Mouse (Mus musculus) kidney, postnatal 14 days (tissue): ENCODE results near the gene Dnmbp.

Experiments
- DNase-seq: peaks from one replicate; pipeline ENCODE4 v3.0.0; 2022; ENCODE audit warnings: mixed read lengths

The Dnmbp gene

DNA sequence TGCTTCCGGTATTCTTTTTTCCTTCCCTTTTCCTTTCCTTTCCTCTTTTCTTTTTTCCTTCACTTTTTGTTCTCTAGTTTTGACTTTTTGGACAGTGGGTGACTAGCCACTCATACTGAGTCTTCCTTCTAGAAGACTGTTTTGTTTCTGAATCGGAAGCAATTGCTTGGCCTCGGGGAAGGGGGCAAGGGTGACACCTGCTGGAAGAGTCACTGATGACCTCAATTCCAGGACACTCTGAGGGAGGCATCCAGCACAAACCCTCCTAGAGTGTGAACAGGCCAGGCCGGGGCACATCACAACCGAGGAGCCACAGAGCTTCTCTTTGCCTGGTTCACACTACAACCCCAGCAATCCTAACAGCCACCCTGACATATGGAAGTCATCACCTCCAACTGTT lies 34.0 kb downstream of the Dnmbp start:
- DNase-seq, result peak; percentile 61

DNA sequence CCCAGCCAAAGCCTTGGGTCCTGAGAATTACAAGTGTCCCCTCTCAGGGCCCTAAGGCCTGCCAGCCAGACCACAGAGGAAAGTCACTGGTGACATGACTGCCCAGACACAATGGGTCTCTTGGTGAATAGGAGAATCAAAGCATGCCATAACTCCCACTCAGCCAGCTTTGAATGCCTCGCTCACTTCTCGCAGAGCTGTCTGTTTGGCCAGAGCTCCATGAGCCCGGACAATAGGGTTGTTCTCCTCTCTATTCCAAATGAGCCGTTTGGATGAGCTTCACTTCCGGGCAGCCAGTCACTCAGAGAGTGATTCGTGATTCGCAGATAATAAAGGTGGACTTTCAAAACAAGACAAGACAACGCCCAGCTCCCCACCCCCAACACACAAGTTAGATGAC lies 34.9 kb downstream of the Dnmbp start:
- DNase-seq, result no peak

DNA sequence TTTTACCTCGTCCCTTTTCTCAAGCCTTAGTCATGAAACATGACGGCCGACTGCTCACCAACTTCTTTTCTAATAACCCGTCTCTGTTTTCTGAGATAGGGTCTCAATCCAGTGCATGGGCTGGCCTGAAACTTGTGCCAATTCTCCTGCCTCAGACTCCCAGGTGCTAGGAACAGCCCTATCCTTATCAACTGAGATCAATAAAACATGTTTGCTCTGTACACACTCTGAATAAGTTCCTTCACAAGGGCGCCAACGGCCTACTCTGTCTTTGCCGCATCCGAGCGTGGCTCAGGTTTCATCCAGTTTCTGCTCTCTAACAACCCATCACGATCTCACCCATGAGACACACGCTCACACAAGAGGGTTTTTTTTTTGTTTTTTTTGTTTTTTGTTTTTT lies 35.7 kb downstream of the Dnmbp start:
- DNase-seq, result no peak

DNA sequence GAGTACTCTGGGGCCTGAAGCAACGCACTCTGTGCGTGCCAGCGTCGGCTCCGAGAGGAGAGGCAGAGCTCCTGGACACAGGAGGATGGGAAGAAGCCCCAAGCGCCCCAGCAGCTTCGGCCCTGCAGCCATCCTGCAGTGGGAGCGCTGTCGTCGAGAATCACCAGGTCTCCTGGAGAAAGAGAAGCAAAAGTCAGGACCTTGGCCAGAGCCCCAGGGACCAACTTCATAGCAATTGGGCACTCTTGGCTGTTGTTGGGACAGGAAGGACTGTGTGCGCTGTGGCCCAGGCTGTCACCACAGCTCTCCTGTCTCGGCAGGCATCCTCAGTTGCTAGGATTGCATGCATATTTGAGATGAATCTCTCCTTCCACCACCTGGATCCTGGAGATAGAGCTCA lies 37.1 kb downstream of the Dnmbp start:
- no peak for DNase-seq

DNA sequence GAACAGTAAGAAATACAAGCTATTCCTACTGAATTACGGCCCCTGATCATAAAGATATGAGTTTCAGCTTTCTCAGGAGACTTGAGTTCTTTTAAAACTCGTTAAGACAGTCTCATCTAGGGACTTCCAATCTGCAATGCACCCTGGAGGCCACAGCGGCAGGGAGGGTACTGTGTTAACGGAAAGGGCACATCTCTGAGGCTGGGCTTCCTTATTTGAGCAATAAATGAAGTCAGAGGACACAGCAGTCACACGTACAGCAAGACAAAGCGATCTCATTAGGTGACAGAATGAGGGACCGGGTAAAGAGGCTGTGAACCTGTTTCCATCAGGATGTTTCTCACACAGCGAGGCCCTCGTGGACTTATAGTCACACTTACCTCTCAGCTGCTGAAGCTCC lies 39.3 kb downstream of the Dnmbp start:
- DNase-seq, result no peak

DNA sequence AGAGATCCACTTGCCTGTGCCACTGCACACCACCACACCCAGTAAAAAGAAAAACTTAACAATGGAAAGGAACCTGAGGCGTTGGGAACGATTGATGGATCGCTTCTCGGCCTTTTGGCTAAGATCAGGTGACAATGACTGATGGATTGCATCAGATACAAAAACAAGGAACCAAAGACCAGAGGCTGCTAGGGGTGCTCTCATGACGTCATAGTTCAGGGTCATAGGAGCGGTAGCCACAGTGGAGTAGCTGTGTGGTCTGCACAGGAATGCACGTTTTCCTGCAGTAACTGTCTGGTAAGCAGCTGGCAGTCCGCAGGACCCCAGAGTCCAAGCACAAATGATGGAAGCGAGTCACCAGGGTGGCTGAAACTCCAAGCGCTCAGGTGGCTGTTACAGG lies 41.4 kb downstream of the Dnmbp start:
- DNase-seq, result no peak

DNA sequence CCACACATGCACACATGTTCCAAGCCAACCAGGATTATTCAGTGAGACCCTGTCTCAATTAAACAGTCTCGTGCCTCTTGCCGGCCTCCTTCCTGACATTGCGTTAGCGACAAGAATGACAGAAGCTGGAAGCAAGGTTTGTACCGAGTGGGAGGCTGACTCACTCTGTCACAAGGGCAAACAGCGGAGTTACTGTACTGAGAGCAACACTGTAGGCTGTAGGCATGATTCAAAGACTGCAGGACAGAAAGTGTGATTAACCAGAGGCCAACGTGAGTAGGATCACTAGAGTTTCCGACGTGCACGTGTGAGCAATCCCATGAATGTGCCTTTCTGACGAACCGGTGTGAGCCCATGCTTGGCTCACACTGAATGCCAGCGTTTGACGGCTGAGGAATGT lies 43.5 kb downstream of the Dnmbp start:
- DNase-seq, result no peak

DNA sequence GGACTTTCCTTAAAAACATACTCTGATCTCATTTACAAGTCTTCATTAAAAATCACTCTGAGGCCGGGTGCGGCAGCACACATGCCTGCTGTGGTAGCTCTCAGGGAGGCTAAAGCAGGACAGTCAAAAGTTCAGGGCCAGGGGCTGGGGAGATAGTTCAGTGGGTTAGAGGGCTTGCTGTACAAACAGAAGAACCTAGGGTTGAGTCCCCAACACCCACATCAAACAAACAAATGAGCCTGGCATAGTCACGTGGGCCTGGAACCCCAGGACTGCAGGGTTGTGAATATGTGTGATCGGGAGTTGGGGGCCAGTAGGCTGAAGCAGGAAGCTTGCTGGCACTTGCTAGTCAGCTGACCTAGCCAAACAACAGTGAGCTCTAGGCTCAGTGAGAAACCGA lies 44.0 kb downstream of the Dnmbp start:
- DNase-seq, result no peak

DNA sequence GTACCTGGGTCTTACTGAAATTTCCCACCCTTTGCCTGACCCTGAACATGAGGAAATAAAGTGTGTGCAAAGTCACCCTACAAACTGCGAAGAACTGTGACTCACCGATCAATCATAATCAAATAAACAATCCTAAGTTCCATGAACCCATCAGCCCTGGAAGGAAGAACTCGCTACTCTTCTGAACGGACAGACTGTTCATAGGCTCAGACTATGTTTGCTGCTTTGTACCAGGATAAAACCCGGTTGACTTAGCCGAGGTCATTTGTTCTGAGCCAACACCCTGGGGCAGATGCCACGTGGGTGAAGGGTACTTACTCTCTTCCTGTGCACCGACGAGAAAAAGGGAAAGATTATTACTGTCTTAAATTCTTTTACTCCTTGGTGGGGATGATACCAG lies 45.2 kb downstream of the Dnmbp start:
- no peak for DNase-seq

DNA sequence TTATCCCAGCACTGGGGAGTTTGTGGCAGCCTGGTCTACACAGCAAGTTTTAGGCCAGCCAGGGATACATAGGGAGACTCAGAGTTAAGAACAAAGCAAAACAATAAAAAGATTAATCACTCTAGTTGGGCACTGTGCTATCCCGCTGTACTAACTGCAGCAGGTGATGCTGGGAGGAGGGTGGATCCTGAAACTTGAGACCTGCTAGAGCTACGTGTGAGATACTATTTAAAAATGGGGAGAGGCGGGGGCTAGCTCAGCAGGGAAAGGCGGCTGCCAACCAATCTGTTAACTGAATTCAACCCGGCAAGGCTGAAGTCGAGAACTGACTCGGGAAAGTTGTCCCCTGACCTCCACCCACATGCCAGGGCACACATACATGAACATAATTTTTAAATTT lies 45.9 kb downstream of the Dnmbp start:
- DNase-seq, result no peak

DNA sequence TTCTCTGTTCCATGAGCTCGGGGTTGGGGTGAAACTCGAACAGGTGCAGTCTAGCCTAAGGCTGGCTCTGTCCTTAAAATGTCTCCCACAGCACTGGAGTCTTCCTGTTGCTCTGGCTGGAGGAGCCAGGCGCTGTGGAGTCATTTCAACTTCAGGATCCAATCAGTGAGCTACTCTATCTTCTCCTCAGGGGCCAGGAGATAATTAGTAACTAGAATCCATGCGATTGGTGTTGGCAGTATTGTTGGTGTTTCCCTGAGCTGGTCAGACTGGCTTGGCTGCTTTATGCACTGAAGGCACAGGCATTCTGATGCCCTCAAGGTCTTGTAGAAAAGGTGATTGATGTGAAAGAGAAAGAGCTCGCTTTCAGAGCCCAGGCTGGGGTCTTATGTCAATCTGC lies 49.5 kb downstream of the Dnmbp start:
- DNase-seq, result peak; percentile 85

DNA sequence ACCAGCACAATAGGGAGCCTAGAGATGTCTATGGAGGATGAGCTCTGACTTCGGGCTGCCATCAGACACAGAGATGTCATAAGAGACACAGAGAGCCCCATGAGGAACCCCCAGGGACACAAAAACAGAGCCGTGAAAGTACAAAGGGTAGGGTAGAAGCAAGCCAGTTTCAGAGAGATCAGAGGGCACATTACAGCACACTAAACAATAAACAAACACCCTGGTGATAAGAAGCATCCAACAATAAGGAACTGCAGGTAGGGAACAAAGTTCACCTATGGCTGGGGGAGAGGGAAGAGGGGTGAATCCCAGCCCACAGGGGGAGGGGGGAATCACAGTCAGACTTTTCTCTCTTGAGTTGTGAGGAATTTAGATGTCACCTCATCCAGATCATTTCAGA lies 52.3 kb downstream of the Dnmbp start:
- DNase-seq, result no peak

DNA sequence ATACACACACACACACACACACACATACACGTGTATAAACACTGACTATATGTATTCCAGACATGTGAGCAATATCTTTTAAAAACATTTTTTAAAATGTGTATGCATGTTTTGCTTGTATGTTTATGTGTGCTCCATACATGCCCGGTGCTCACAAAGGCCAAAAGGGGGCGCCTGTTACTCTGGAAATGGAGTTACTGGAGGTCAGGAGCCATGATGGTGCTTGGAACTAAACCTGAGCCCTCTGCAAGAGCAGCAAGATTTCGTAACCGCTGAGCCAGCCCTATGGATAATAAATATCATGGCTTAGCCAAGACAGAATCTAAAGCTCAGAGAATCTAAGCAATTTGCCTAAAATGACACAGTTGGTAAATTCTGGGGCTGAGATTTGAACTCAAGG lies 52.7 kb downstream of the Dnmbp start:
- no peak for DNase-seq

DNA sequence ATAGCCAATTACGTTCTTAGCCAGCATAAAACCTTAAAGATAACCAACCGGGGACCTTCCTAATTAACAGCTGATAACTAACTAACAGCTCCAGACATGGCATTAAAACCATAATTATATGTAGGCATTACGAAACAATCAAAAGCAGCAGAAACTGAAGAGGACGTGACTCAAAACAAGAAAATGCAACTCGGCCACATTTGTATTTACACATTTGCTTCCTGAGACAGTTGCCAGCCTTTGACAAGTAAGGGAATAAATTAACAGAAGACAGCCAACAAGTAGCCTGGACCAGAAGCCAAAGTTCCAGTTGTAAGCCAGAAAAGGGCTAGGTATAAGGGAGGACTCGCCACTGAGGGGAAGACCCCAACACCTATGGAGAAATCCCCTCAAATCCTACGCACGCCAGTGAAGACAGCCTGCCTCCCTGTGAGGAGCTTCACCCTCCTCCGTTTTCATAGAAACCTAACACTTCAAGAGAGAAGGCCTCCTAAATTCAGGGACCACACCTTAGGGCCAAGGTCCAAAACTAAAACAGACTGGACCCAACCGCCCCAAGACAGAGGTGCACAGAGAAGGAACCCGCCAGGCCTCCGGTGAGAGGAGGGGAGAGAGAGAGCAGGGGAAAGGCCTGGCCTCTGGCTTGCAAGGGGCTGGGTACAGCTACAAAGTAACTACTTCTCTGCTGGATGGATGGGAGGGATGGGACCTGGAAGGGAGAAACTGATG lies 53.5 kb downstream of the Dnmbp start:
- peak; percentile 34 for DNase-seq

DNA sequence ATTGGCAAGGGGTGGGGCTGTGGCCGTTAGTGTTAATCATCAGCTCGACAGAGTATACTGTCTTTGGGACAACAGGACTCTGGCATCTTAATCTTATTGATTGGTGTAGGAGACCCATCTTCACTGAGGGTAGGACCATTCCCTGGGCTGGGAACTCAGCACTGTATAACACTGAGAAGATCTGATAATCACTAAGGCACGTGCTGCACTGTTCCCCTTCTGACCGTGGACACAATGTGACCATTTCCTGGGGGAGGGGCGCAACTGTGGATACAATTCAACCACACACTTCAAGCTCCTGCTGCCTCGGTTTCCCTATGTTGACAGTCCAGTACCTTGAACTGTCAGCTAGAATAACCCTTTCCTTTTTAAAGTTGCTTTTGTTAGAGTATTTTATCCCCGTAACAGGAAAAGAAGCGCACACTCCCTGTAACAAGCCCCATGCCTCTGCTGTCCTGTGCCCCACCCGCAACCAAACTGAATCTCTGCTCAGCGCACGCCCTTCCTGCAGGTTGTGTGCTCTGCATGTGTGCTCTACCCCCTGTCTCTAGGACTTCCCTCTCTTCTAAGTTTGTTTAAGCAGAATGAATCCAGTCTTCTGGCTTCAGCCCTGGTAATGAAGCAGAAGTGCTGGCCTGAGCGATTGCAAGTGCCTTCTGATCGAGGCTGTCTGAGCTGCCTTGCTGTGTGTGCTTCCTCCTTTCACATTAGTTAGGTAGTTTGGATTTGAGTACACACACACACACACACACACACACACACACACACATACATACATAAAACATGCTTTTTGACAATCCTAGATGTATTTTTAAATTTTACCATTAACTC lies 55.1 kb downstream of the Dnmbp start:
- DNase-seq, result no peak

DNA sequence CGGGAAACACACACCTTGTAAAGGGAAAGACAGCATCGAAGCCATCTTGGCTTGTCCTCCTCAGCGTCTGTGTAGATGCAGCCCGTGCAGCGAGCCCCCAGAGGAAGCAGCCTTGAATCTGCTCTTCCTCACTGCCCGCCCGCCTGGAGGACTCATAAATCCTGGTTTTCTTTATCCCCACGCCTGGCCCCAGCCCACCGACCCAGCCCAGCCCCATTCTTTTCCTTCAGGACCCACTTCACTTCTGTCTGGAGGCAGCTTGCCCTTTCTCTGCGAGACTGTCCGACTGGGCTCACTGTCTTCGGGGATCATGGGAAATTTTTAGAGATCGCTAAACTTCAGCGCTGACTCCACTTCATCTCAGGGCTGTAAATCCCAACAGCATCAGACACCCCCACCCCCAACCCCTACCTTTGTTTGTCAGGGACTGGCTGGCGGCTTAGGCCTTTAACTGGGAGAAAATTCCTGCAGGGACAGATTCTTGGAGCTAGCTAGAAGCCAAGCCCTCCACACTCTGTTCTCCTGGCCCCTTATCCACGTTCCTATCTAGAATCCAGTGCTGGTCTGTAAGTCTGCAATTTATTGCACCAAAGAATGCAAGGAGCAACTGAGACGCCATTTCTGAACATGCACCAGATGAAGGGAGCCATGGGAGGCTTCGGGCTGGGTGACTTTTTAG lies 57.0 kb downstream of the Dnmbp start:
- no peak for DNase-seq

DNA sequence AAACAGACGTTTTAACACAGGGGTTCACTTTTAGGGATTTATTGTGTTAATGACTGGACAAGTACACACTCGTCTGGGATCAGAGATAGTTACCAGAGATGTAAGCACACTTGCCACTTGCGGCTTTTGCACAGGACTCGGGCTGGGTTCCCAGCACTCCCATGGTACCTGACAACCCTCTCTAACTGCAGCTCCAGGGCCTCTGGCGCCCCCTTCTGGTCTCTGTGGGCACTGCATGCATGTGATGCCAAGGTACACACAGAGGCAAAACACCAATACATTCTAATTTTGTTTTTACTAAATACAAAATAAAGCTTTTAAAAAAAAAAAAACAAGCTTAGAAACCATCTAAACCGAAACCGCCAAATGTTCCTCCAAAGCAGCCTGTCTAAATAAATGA lies 58.4 kb downstream of the Dnmbp start:
- no peak for DNase-seq

DNA sequence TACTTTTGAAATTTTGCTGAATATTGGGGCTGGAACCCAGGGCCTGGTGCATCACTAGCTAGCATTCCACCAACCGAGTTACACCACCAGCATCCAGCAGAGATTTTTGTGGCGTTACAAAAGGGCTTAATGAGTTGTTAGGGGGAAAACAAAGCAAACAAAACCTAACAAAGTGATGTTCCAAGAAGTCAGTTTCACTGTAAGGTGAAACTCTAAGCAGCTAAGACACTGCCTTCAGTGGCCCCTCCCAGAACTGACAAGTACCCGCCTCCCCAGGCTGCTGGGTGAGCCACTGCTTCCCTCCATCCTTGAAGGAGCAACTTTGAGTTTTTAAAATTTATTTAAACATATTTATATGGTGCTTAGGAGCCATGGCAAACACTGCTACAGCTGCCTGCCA lies 59.6 kb downstream of the Dnmbp start:
- no peak for DNase-seq

DNA sequence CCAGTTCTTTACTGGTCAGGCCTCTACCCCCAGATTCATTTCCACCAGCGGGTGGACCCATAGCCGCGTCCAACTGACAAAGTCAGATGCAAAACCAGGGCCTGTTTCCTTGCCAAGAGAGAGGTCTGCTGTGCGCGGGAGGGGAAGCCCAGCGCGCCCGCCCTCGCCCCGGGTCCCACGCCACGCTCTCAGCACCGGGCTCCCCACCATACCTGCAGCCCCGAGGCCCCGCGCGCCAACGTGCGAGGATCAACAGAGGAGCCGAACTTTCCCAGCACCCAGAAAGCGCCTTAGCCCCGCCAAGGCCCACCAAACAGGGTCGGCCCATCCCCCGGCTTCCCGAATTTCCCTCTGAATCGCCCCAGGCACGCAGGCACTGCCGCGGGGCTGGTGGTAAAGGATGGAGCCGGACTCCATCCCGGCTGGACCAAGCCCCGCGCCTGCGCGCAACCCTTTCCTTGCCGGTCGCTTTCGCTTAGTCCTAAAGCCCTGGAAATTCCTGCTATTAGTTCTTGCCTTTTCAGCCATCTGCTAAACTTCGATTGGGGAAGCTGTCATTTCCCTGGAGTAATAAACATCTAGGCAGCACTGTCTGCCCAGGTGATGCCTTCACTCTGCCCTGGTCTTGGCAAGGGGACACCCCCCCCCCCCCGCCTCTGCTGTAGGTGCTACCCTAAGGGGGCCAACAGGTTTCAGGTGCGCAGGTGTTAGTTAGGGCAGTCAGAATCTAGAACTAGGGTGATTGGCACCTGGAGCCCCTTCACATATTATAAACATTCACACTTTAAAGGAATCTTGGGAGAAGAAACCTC lies 60.4 kb downstream of the Dnmbp start:
- peak; percentile 83 for DNase-seq

DNA sequence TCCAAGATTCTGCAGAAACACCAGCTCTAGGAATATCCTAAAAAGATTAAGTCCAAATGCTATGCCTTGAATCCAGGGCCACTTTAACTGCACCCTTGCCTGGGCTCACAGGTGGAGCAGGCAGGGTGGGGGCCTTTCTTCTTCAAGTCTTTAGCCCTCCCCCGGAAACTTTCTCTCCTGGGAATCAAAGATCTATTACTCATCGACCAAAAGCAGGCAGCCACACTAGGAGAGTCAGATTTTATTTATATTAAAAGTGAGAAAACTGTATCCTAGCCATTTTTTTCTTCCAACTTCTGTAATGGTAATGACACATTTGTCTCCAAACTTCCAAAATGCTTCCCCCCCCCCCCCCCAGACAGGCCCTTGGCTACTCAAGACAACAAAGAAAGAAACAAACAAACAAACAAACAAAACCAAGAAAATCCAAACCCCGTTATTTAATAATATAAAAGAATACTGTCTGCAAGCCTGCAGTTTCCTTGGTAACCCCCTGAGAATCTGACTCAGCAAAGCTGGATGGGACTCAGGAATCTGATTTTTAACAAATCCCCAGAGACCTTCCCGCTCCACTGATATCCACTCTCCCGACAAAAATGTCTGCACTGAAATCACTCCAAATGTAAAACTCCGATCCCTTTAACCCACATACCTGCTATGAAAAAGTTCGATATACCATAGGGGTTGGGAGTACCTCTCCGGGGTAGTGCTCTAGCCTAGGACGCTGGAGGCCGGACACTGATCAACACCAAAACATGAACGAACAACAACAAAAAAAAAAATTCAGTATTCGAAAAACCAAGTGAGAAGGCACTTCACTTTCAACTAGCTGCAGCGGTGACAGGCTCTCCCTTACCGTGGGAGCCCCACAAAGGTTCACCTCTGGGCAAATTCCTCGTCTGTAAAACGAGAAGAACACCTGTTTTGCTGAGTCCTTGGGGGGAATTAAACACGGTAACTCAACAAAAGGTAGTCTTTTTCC lies 61.6 kb downstream of the Dnmbp start:
- peak; percentile 37 for DNase-seq

DNA sequence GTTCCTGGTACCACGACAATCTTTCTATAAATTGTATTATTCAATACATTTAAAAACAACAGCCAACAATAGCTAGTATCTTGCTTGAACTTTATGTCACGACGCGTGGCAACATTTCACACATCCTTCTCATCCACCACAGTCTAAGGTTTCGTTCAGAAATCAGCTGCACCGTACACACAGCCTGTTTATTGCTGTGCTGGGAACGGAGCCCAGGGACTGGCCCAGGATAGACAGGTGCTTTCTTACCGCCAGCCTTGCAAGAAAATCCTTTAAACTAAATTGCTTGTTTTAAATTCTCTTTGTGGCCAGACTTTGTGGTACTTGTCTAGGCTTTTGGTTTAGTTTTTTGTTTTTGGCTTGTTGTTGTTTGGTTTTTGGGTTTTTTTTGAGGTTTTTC lies 62.6 kb downstream of the Dnmbp start:
- no peak for DNase-seq

DNA sequence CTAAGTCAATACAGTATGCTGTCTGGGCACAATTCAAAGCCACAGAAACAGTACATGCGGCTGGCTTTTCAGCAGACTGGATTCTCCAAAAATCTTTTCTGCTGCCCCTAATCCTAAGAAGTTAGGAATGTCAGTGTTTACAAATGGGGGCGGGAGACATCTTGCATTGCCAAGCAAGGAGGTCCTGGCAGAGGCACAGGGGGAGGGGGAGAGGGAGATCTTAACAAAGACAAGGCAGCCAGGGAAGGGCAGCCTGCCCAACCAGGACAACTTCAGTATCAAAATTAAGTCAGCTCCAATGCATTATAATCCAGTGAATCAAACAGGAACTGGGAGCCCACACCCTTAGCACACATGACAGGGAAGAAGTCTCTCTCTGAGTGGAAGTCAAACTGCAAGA lies 64.0 kb downstream of the Dnmbp start:
- DNase-seq, result no peak
